Mouse (Mus musculus): ENCODE measurements around the gene Olfr1447.

Gene Olfr1447

DNA sequence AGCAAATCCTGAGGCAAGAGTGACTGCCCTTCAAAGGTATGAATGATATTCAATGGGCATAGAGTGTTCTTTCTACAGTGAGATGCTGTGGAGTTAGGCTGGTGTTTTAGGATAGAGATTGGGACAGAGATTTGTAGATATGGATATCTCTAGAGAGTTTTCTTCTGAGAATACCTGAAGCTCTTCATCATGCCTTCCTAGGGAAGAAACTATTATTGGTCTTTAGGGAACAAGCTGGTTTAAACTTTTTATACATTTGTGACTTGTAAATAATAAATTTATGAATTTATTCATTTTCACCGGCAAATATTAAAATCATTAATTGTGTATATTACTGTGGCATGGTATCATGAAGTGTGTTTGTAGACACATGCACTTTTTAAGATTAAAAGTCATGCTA is at the start of gene Olfr1447:
Olfr1447 (minus strand) TSS at position 101 of the 400 bp plus-strand sequence.
- DNase-seq (ENCODE audit: low read depth, low spot score) = no peak

- no peak for DNase-seq (ENCODE audit: low read depth, low spot score)
These were observed 46.4 kb upstream of the Olfr1447 start, which contains the start of gene Olfr1450 for GRCm38 (mm10) chr19:12949958-12950357. TSS of gene Olfr1450 (plus strand) at chr19:12950258.

DNA sequence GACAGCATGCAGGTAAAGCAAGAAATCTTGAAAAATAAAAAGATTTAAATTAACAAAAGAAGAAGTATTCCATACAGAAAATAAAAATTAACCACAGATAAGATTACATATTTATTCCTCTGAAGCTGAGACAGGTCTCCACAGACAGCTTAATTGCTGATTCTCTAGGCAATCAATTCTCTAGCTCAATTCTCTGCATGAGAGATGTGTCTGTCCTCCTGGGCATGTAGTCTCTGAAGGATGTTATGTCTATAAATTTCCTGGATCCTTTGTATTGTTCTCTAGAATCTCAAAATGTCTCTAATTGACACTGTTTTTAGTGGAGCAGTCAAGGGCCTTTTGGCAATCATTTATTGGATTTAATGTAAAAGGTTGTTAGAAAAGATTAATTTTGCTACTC is 27.0 kb upstream of the Olfr1447 start, which contains the start of gene Olfr1449:
Olfr1449 (plus strand) TSS at position 301 of the 400 bp plus-strand sequence.
- no peak for DNase-seq (ENCODE audit: low read depth, low spot score)

- DNase-seq (ENCODE audit: low read depth, low spot score) = no peak
These were observed 20.8 kb upstream of the Olfr1447 start, which contains the start of gene Olfr1448 for GRCm38 (mm10) chr19:12924319-12924718. TSS of gene Olfr1448 (minus strand) at chr19:12924419.

DNA sequence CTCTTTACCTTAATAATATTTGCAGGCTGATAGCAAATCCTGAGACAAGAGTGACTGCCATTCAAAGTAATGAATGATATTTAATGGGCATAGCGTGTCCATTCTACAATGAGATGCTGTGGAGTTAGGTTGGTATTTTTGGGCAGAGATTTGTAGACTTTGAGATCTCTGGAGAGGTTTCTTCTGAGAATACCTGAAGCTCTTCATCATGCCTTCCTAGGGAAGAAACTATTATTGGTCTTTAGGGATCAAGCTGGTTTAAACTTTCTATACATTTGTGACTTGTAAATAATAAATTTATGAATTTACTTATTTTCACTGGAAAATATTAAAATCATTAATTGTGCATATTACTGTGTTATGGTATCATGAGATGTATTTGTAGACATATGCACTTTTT is 10.1 kb downstream of the Olfr1447 start, which contains the start of gene Olfr1446:
Olfr1446 (minus strand) TSS at position 101 of the 400 bp plus-strand sequence.
- no peak for DNase-seq (ENCODE audit: low read depth, low spot score)

- no peak for DNase-seq (ENCODE audit: low read depth, low spot score)
These were observed 20.0 kb downstream of the Olfr1447 start, which contains the start of gene Olfr1445 for GRCm38 (mm10) chr19:12883555-12883954. TSS of gene Olfr1445 (plus strand) at chr19:12883855.

- no peak for DNase-seq (ENCODE audit: low read depth, low spot score)
These were observed 46.6 kb downstream of the Olfr1447 start, which contains the start of gene Olfr1444 for GRCm38 (mm10) chr19:12856983-12857382. TSS of gene Olfr1444 (plus strand) at chr19:12857283.
